ENCODE assay signal across 8 mouse cellular contexts in the genomic region with DNA sequence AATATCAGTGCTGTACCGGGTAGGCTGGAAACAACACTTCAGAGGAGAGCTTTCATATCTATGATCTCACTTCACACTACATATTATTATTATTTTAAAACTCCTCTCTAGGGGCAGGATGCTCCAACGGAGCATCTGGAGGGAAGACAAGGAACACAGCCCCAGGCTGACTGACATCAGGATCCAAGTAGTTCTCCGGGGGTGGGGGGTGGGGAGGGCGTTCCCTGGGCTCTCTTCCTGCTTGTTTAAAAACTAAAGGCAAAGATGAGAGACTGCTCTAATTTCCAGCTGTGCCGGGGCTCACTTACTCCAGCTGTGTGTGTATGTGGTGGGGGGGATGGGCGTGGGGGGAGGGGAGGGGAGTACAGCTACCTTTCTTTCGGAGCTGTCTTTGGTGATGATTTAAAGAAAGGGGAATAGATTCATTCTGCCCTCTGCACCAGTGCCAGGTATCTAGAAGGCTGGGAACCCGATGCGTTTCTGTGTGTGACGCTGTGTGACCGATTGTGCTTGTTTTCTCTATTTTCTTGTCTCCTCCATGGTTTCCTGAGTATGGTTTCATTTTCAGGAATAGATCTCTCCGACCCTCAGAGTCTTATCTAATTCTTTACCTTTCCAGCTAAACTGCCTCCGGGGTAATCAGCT. TPM values are rescaled to one million over a fixed set of nuclear protein-coding genes. Genes with fewer than 3 reads are reported as not detected.
DNase-seq lines count a peak whose midpoint lies in the region; ATAC-seq lines count a peak whose summit lies in the region.

No protein-coding gene starts in this region.

- peaks cover 27% of the 10 kb centered on the region for H3K4me1 ChIP-seq in lung, embryonic 15.5 days
- peaks cover 10% of the 10 kb centered on the region; the same call in 1 of the 2 replicates for H3K4me1 ChIP-seq in forebrain, embryonic 13.5 days

- no peaks in the 10 kb centered on the region; the same call in 1 of the 2 replicates for H3K27me3 ChIP-seq in lung, embryonic 15.5 days
- no peaks in the 10 kb centered on the region for H3K27me3 ChIP-seq in forebrain, embryonic 13.5 days

- DNase-seq in lung, postnatal 36 days, result no peak
- peak; percentile 16 to 38 for DNase-seq in kidney, postnatal 4 days
- peak; percentile 39 for DNase-seq in naive thymus-derived CD4-positive, alpha-beta T cell, adult 2 months (ENCODE audit: low read depth)
- DNase-seq in adrenal gland, adult 18-20 months (ENCODE audit: low spot score in 2 of 2), result no peak
- DNase-seq in adrenal gland, postnatal 10 days, result no peak

- H3K36me3 ChIP-seq in lung, embryonic 15.5 days, result no peaks in the 10 kb centered on the region
- H3K36me3 ChIP-seq in forebrain, embryonic 13.5 days (ENCODE audit: poor library complexity, severe bottlenecking), result no peaks in the 10 kb centered on the region

- H3K4me2 ChIP-seq in lung, embryonic 15.5 days, result peak overlapping the region; percentile 54
- H3K4me2 ChIP-seq in forebrain, embryonic 13.5 days, result peak overlapping the region; percentile 37

- WGBS in lung, embryonic 15.5 days, result 6% methylated on average over 13 of the region's 13 CpGs
- WGBS in forebrain, embryonic 13.5 days, result 12% methylated on average over 13 of the region's 13 CpGs

- no peaks in the 10 kb centered on the region for H3K9me3 ChIP-seq in lung, embryonic 15.5 days
- H3K9me3 ChIP-seq in forebrain, embryonic 13.5 days (replicated peaks), result no peaks in the 10 kb centered on the region

- peak overlapping the region; percentile 47; the same call in 1 of the 2 replicates for H3K27ac ChIP-seq in lung, embryonic 15.5 days
- 0 out of 2 replicates have a peak overlapping the region, but pooled peaks have one; percentile 10 for H3K27ac ChIP-seq in forebrain, embryonic 13.5 days

- H3K4me3 ChIP-seq in lung, embryonic 15.5 days, result peak overlapping the region; percentile 33
- H3K4me3 ChIP-seq in forebrain, embryonic 13.5 days, result no peak overlapping the region

- ATAC-seq in lung, embryonic 15.5 days (ENCODE audit: borderline replicate concordance, extremely low read depth, low FRiP score, low TSS enrichment), result peak; percentile 30; the same call in 1 of the 2 replicates
- ATAC-seq in forebrain, embryonic 13.5 days, result no peak
- no peak for ATAC-seq in granulocyte monocyte progenitor cell, adult 5-6 weeks (replicated peaks; ENCODE audit: poor library complexity, severe bottlenecking)

- H3K9ac ChIP-seq in lung, embryonic 15.5 days, result peak overlapping the region; percentile 24; the same call in 1 of the 2 replicates
- no peak overlapping the region for H3K9ac ChIP-seq in forebrain, embryonic 13.5 days

RNA-seq across cellular contexts. Expression of a gene that starts 5.8 kb away (rescaled TPM):
- 0.11 TPM in 1 of 2 replicates, not detected in the other for polyA plus RNA-seq in lung, embryonic 15.5 days (2015; fragmentation: Nextera tagmentation; extraction: Ambion mirVana)
- not detected in 2 replicates for polyA plus RNA-seq in forebrain, embryonic 13.5 days (2015; fragmentation: Nextera tagmentation; extraction: Ambion mirVana)
- total RNA-seq in adrenal gland, adult 18-20 months (2021), result not detected
- not detected in 2 replicates for total RNA-seq in granulocyte monocyte progenitor cell, adult 5-6 weeks (2014; fragmentation: Nextera tagmentation)
- not detected in 2 replicates for total RNA-seq in granulocyte monocyte progenitor cell, adult 5-6 weeks (2017)
- total RNA-seq in adrenal gland, postnatal 10 days (2021), result not detected

RNA-seq across cellular contexts. Expression of a gene that starts 34.6 kb away (rescaled TPM):
- polyA plus RNA-seq in lung, embryonic 15.5 days (2015; fragmentation: Nextera tagmentation; extraction: Ambion mirVana), result 13.1 and 14.6 TPM in 2 replicates
- polyA plus RNA-seq in forebrain, embryonic 13.5 days (2015; fragmentation: Nextera tagmentation; extraction: Ambion mirVana), result 14.1 and 14.5 TPM in 2 replicates
- total RNA-seq in adrenal gland, adult 18-20 months (2021), result 10 to 100 TPM; 25.6 to 27.8 TPM
- total RNA-seq in granulocyte monocyte progenitor cell, adult 5-6 weeks (2014; fragmentation: Nextera tagmentation), result 136 and 157 TPM in 2 replicates
- total RNA-seq in granulocyte monocyte progenitor cell, adult 5-6 weeks (2017), result 193 and 259 TPM in 2 replicates
- 10 to 100 TPM; 29.5 to 38.3 TPM for total RNA-seq in adrenal gland, postnatal 10 days (2021)

Comparison
In these comparisons a context has a peak if more than half of its experiments do, and no peak if none do; other contexts are left out.
1. DNase-seq: peak in kidney, postnatal 4 days (2 of 2) and naive thymus-derived CD4-positive, alpha-beta T cell, adult 2 months (single experiment); none in lung, postnatal 36 days (single experiment), adrenal gland, adult 18-20 months (0 of 2) and adrenal gland, postnatal 10 days (single experiment).